Comparison of ENCODE assay signal across 8 mouse cellular contexts in genomic region chrX:109014166-109014565, GRCm38 (mm10). TPM values are rescaled to one million over a fixed set of nuclear protein-coding genes. Genes with fewer than 3 reads are reported as not detected.
DNase-seq lines count a peak whose midpoint lies in the region; ATAC-seq and TF ChIP-seq lines count a peak whose summit lies in the region.

No protein-coding gene starts in this region.

- no peak for ATAC-seq in erythroblast, adult 5-6 weeks (replicated peaks; ENCODE audit: low FRiP score, poor library complexity, severe bottlenecking)
- ATAC-seq in forebrain, embryonic 16.5 days: no peak
- ATAC-seq in liver, postnatal 0 days: no peak
- ATAC-seq in frontal cortex, adult (ENCODE audit: low TSS enrichment): no peak

- TF ChIP-seq CTCF in liver, postnatal 0 days (IDR thresholded peaks at IDR 0.05; ENCODE audit: low read depth): no peak

- peaks cover 5% of the 10 kb centered on the region for H3K4me1 ChIP-seq in erythroblast, embryonic 14.5 days (ENCODE audit: control insufficient read depth)
- H3K4me1 ChIP-seq in forebrain, embryonic 16.5 days (replicated peaks; ENCODE audit: control insufficient read depth, insufficient read depth, low read length): no peaks in the 10 kb centered on the region
- no peaks in the 10 kb centered on the region for H3K4me1 ChIP-seq in liver, postnatal 0 days (ENCODE audit: insufficient read depth)

- no peaks in the 10 kb centered on the region for H3K27me3 ChIP-seq in erythroblast, embryonic 14.5 days (ENCODE audit: control insufficient read depth)
- H3K27me3 ChIP-seq in forebrain, embryonic 16.5 days (replicated peaks; ENCODE audit: control insufficient read depth, insufficient read depth, low read length): no peaks in the 10 kb centered on the region; the same call in 1 of the 2 replicates
- no peaks in the 10 kb centered on the region for H3K27me3 ChIP-seq in liver, postnatal 0 days (ENCODE audit: insufficient read depth, low read length)

- H3K9me3 ChIP-seq in erythroblast, embryonic 14.5 days (ENCODE audit: control insufficient read depth, low read length): peaks cover 3% of the 10 kb centered on the region; the same call in 1 of the 2 replicates
- no peaks in the 10 kb centered on the region for H3K9me3 ChIP-seq in forebrain, embryonic 16.5 days (ENCODE audit: control insufficient read depth, low read length)
- H3K9me3 ChIP-seq in liver, postnatal 0 days (ENCODE audit: low read length): no peaks in the 10 kb centered on the region

- no peak for TF ChIP-seq EP300 in liver, postnatal 0 days (IDR thresholded peaks at IDR 0.05; ENCODE audit: low read depth)

- peak overlapping the region; percentile 55 for H3K4me2 ChIP-seq in forebrain, embryonic 16.5 days (ENCODE audit: low read length)
- H3K4me2 ChIP-seq in liver, postnatal 0 days (ENCODE audit: low read depth, low read length): peak overlapping the region; percentile 65

- no peaks in the 10 kb centered on the region for H3K36me3 ChIP-seq in erythroblast, embryonic 14.5 days (ENCODE audit: control insufficient read depth)
- no peaks in the 10 kb centered on the region for H3K36me3 ChIP-seq in forebrain, embryonic 16.5 days (ENCODE audit: control insufficient read depth, insufficient read depth)
- H3K36me3 ChIP-seq in liver, postnatal 0 days (replicated peaks; ENCODE audit: insufficient read depth, low read length): no peaks in the 10 kb centered on the region

- H3K9ac ChIP-seq in forebrain, embryonic 16.5 days (replicated peaks; ENCODE audit: low read depth, low read length): no peak overlapping the region; the same call in 1 of the 2 replicates
- H3K9ac ChIP-seq in liver, postnatal 0 days (replicated peaks): peak overlapping the region; percentile 27; the same call in 1 of the 2 replicates

- 20% methylated on average over 4 of the region's 4 CpGs for WGBS in forebrain, embryonic 16.5 days
- 31% methylated on average over 4 of the region's 4 CpGs for whole genome bisulfite sequencing in liver, postnatal 0 days (ENCODE audit: insufficient replicate concordance)

- no peak overlapping the region for H3K27ac ChIP-seq in forebrain, embryonic 16.5 days (ENCODE audit: low read length)
- peak overlapping the region; percentile 76; the same call in 1 of the 2 replicates for H3K27ac ChIP-seq in liver, postnatal 0 days (ENCODE audit: low read depth)

- peak; percentile 50 for DNase-seq in A20 (ENCODE audit: low read depth, low spot score)
- no peak for DNase-seq in liver, postnatal 0 days
- no peak for DNase-seq in T-cell, adult 2 months (ENCODE audit: low spot score)
- no peak for DNase-seq in left cerebral cortex, adult 8-10 months (ENCODE audit: low spot score in 2 of 2)

- peak overlapping the region; percentile 74 for H3K4me3 ChIP-seq in erythroblast, embryonic 14.5 days (replicated peaks)
- no peak overlapping the region; the same call in 1 of the 2 replicates for H3K4me3 ChIP-seq in forebrain, embryonic 16.5 days (replicated peaks; ENCODE audit: low read length)
- H3K4me3 ChIP-seq in liver, postnatal 0 days (ENCODE audit: low read depth, low read length): peak overlapping the region; percentile 52

RNA-seq across cellular contexts. Expression of gene Hmgn5, which starts 1.0 kb away (rescaled TPM):
- 1.3 and 1.9 TPM in 2 replicates for polyA plus RNA-seq in erythroblast, embryonic 14.5 days (2012)
- total RNA-seq in erythroblast, adult 5-6 weeks (2015; ENCODE audit: low replicate concordance): 25.9 and 43.0 TPM in 2 replicates
- total RNA-seq in erythroblast, adult 5-6 weeks (2017; ENCODE audit: low replicate concordance): 8.9 and 19.4 TPM in 2 replicates
- 18.5 and 20.2 TPM in 2 replicates for polyA plus RNA-seq in forebrain, embryonic 16.5 days (2015; fragmentation: Nextera tagmentation; extraction: Ambion mirVana)
- 16.6 and 17.9 TPM in 2 replicates for polyA plus RNA-seq in liver, postnatal 0 days (2015; fragmentation: Nextera tagmentation; extraction: Ambion mirVana)
- total RNA-seq in left cerebral cortex, adult 8-10 months (2022): 1 to 10 TPM; 3.9 to 5.2 (median 4.4) TPM
